Mouse (Mus musculus) E14TG2a.4 (cell line): Measurements from ENCODE around the gene Gdi2.

Source experiments
- H3K27me3 ChIP-seq: 2 replicates; pipeline ENCODE4 v1.6.1; 2014; ENCODE audit warnings: low read length, control low read depth; ENCODE audit not compliant: insufficient read depth
- H3K36me3 ChIP-seq: 2 replicates; pipeline ENCODE4 v1.6.1; 2014; ENCODE audit warnings: low read length, control low read depth; ENCODE audit not compliant: insufficient read depth
- H3K4me1 ChIP-seq: replicated peaks from 2 replicates; pipeline ENCODE4 v1.6.1; 2014; ENCODE audit warnings: low read depth, low read length, control low read depth
- H3K4me3 ChIP-seq: replicated peaks from 2 replicates; pipeline ENCODE4 v1.5.1; 2014; ENCODE audit warnings: mild to moderate bottlenecking, low read length
- H3K9me3 ChIP-seq: 2 replicates; pipeline ENCODE4 v1.6.1; 2014; ENCODE audit warnings: low read length, control low read depth
- CTCF ChIP-seq: conservative IDR thresholded peaks from 2 replicates; pipeline ENCODE4 v1.5.1; 2014; ENCODE audit warnings: low read length
- NANOG ChIP-seq: IDR thresholded peaks from 2 replicates; pipeline ENCODE4 v1.6.1; 2014; ENCODE audit warnings: borderline replicate concordance, low read length, mixed read lengths
- POU5F1 ChIP-seq: IDR thresholded peaks from 2 replicates; pipeline ENCODE4 v1.6.1; 2014; ENCODE audit warnings: low read length, borderline replicate concordance

Gene Gdi2

GRCm38 (mm10) chr13:3594311-3594710 is 56.4 kb downstream of the Gdi2 start:
- no peak overlapping the region for H3K4me3 ChIP-seq

GRCm38 (mm10) chr13:3596232-3596631 is 58.4 kb downstream of the Gdi2 start:
- H3K36me3 ChIP-seq, result peaks cover 51% of the 10 kb centered on the region
- no peaks in the 10 kb centered on the region for H3K27me3 ChIP-seq
- no peak overlapping the region for H3K4me3 ChIP-seq
- H3K9me3 ChIP-seq, result no peaks in the 10 kb centered on the region
- TF ChIP-seq NANOG, result no peak
- TF ChIP-seq POU5F1, result no peak
- H3K4me1 ChIP-seq, result no peaks in the 10 kb centered on the region

More at GRCm38 (mm10) chr13:3594311-3594710, 56.4 kb downstream of the Gdi2 start:
- Histone ChIP-seq H3K36me3 (peaks cover 55% of the 10 kb centered on the region), H3K9me3 (no peaks in the 10 kb centered on the region), H3K4me1 (no peaks in the 10 kb centered on the region), H3K27me3 (no peaks in the 10 kb centered on the region)
- TF ChIP-seq NANOG (no peak), CTCF (no peak), POU5F1 (no peak)

GRCm38 (mm10) chr13:3609780-3610117 is 71.9 kb downstream of the Gdi2 start:
- H3K27me3 ChIP-seq, result peaks cover 8% of the 10 kb centered on the region
- peaks cover 37% of the 10 kb centered on the region for H3K9me3 ChIP-seq
- H3K36me3 ChIP-seq, result no peaks in the 10 kb centered on the region
- H3K4me1 ChIP-seq, result 0 out of 2 replicates have a peak, but pooled peaks cover 3% of the 10 kb centered on the region
- TF ChIP-seq POU5F1, result no peak
- peak overlapping the region; percentile 88 for H3K4me3 ChIP-seq

- Histone ChIP-seq H3K4me1 (0 out of 2 replicates have a peak, but pooled peaks cover 3% of the 10 kb centered on the region), H3K27me3 (peaks cover 8% of the 10 kb centered on the region), H3K4me3 (peak overlapping the region; percentile 88), H3K9me3 (peaks cover 39% of the 10 kb centered on the region), H3K36me3 (no peaks in the 10 kb centered on the region)
- TF ChIP-seq CTCF, result no peak
- no peak for TF ChIP-seq POU5F1
- TF ChIP-seq NANOG, result no peak
Observed at GRCm38 (mm10) chr13:3610118-3610794, 72.4 kb downstream of the Gdi2 start.

- TF ChIP-seq NANOG, result no peak
- H3K4me3 ChIP-seq, result peak within 1 kb of the TSS; percentile 88
- 0 out of 2 replicates have a peak, but pooled peaks cover 3% of the 10 kb centered on the region for H3K4me1 ChIP-seq
- peaks cover 39% of the 10 kb centered on the region for H3K9me3 ChIP-seq
- peaks cover 8% of the 10 kb centered on the region for H3K27me3 ChIP-seq
- H3K36me3 ChIP-seq, result no peaks in the 10 kb centered on the region
Observed at GRCm38 (mm10) chr13:3610795-3611438, 73.1 kb downstream of the Gdi2 start, which contains the start of gene Fam208b. Gene Fam208b, minus strand, starts transcription at chr13:3611108.
